ENCODE assay signal across 15 mouse cellular contexts in the genomic region with DNA sequence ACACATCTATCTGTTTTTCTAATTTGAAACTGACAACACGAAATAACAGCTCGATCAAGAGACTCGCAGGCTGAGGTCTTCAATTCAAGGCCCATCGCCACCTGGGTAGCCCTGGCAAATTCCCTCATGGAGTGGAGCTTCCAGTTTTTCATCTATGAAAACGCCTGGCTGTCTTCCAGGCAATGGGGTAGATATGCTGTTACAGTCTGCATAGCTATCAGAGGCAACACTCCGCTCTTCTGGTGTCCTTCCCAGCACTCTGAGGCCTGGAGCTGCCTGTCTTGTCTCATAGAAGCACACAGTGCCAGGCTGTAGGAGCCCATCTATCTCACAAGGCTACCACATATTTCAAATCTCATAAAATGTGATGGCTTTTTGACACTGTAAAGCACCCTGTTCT.
DNase-seq lines count a peak whose midpoint lies in the region; ATAC-seq and TF ChIP-seq lines count a peak whose summit lies in the region.
"Had no signal": no experiment of that assay in that cellular context is flagged by ENCODE, and none has a peak within 500 bp of the region (broad histone marks: within the 10 kb centered on the region; RNA-seq: fewer than 3 reads in every experiment).

No protein-coding gene starts in this region.

- no peak for DNase-seq in frontal cortex, postnatal 36 days (ENCODE audit: low spot score in 2 of 2)
- peak; percentile 68 for DNase-seq in lung, embryonic 14.5 days
- DNase-seq in lung, postnatal 10 days = no peak
- peak; percentile 38 for DNase-seq in heart, postnatal 4 days
- no peak for DNase-seq in gastrocnemius, adult 2 months
- no peak for DNase-seq in kidney, adult 18-20 months
- DNase-seq: cerebellum, adult 9-10 months; gastrocnemius, postnatal 10 days; lung, postnatal 36 days had no signal

- TF ChIP-seq CTCF in lung, embryonic 14.5 days (IDR thresholded peaks at IDR 0.05; ENCODE audit: low read depth) = no peak
- no peak for TF ChIP-seq CTCF in gastrocnemius, adult 2 months (IDR thresholded peaks at IDR 0.05)

- H3K9ac ChIP-seq in lung, embryonic 14.5 days = no peak overlapping the region
- no peak overlapping the region for H3K9ac ChIP-seq in embryonic facial prominence, embryonic 13.5 days

- intact Hi-C loops in gastrocnemius, adult 2 months (cut with DNase I) = no loop called here

- WGBS in lung, embryonic 14.5 days = 66% methylated on average over 6 of the region's 6 CpGs
- 74% methylated on average over 6 of the region's 6 CpGs for WGBS in embryonic facial prominence, embryonic 13.5 days

- H3K27ac ChIP-seq in lung, embryonic 14.5 days (ENCODE audit: low read depth) = no peak overlapping the region
- H3K27ac ChIP-seq in embryonic facial prominence, embryonic 13.5 days = peak overlapping the region; percentile 39; the same call in 1 of the 2 replicates
- no peak overlapping the region for H3K27ac ChIP-seq in gastrocnemius, adult 2 months

- H3K4me1 ChIP-seq in lung, embryonic 14.5 days (ENCODE audit: insufficient read depth) = 0 out of 2 replicates have a peak, but pooled peaks cover 8% of the 10 kb centered on the region
- H3K4me1 ChIP-seq in embryonic facial prominence, embryonic 13.5 days = peaks cover 37% of the 10 kb centered on the region

- no peak overlapping the region for H3K4me3 ChIP-seq in lung, embryonic 14.5 days (ENCODE audit: low read depth, low read length)
- H3K4me3 ChIP-seq in embryonic facial prominence, embryonic 13.5 days = no peak overlapping the region
- H3K4me3 ChIP-seq in gastrocnemius, adult 2 months = no peak overlapping the region

- peak; percentile 47 for ATAC-seq in frontal cortex, adult (ENCODE audit: low TSS enrichment)
- ATAC-seq in lung, embryonic 14.5 days (ENCODE audit: insufficient read depth) = no peak
- ATAC-seq in embryonic facial prominence, embryonic 13.5 days (ENCODE audit: insufficient number of reproducible peaks, insufficient read depth, low FRiP score, low TSS enrichment, low read depth) = no peak
- ATAC-seq: CD4-positive, CD25-positive, alpha-beta regulatory T cell, adult 4 months; intestine, embryonic 16.5 days; Patski had no signal

- no peaks in the 10 kb centered on the region for H3K27me3 ChIP-seq in lung, embryonic 14.5 days (ENCODE audit: insufficient read depth, low read length)
- H3K27me3 ChIP-seq in embryonic facial prominence, embryonic 13.5 days = no peaks in the 10 kb centered on the region
- H3K27me3 ChIP-seq: Patski had no signal

- no peaks in the 10 kb centered on the region for H3K36me3 ChIP-seq in lung, embryonic 14.5 days (ENCODE audit: insufficient read depth)
- no peaks in the 10 kb centered on the region for H3K36me3 ChIP-seq in embryonic facial prominence, embryonic 13.5 days

- no peak overlapping the region for H3K4me2 ChIP-seq in lung, embryonic 14.5 days
- no peak overlapping the region for H3K4me2 ChIP-seq in embryonic facial prominence, embryonic 13.5 days
- H3K4me2 ChIP-seq: liver, embryonic 11.5 days had no signal

- H3K9me3 ChIP-seq in lung, embryonic 14.5 days (ENCODE audit: low read depth, low read length) = no peaks in the 10 kb centered on the region
- no peaks in the 10 kb centered on the region for H3K9me3 ChIP-seq in embryonic facial prominence, embryonic 13.5 days

Comparison
In these comparisons a context has a peak if more than half of its experiments do, and no peak if none do; other contexts are left out.
1. DNase-seq: peak in lung, embryonic 14.5 days (single experiment) and heart, postnatal 4 days (single experiment); none in frontal cortex, postnatal 36 days (0 of 2), lung, postnatal 10 days (single experiment), gastrocnemius, adult 2 months (single experiment) and kidney, adult 18-20 months (single experiment).